Mouse (Mus musculus): Measurements from ENCODE around the gene Cab39l.

- TF ChIP-seq CTCF (IDR thresholded peaks at IDR 0.05; ENCODE audit: low read depth) (no peak), EP300 (IDR thresholded peaks at IDR 0.05; ENCODE audit: low read depth) (no peak)
Measured at GRCm38 (mm10) chr14:59447981-59448380, 7.2 kb downstream of the Cab39l start.

All from liver, embryonic 14.5 days (tissue).